Mouse (Mus musculus): ENCODE data around the gene Olfr291. TPM values are rescaled to one million over a fixed set of nuclear protein-coding genes. Genes with fewer than 3 reads are reported as not detected.

Olfr291 gene
- polyA plus RNA-seq (2015; fragmentation: Nextera tagmentation; extraction: Ambion mirVana) = not detected in 2 replicates

DNA sequence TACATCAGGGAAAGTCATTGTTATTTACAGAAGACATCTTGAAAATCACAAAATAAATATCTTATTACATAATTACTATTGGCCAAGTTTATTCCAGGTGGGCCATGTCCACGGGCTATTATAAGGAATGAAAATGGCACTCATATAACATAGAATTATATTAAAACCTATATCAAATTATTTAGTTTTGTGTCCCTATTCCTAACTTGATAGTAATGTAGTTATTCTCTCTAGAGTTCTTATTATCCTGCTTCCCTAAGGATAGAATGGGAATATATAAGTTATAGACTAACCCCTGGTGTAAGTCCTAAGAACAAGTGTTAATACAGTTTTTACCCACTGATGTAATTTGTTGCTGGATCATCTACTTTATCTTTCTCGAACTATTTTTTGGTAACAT lies at the start of gene Olfr291:
Gene Olfr291, plus strand, starts transcription at position 301 of the 400 bp plus-strand sequence.
- Histone ChIP-seq H3K27ac (no peak within 1 kb of the TSS), H3K27me3 (no peaks in the 10 kb centered on the region), H3K9ac (no peak within 1 kb of the TSS), H3K4me1 (no peaks in the 10 kb centered on the region), H3K4me3 (no peak within 1 kb of the TSS), H3K9me3 (no peaks in the 10 kb centered on the region; the same call in 1 of the 2 replicates), H3K4me2 (no peak within 1 kb of the TSS), H3K36me3 (no peaks in the 10 kb centered on the region)
- no peak for ATAC-seq (ENCODE audit: borderline replicate concordance, extremely low read depth, low FRiP score, low TSS enrichment)
- WGBS = 72% methylated on average over 2 of the region's 2 CpGs

DNA sequence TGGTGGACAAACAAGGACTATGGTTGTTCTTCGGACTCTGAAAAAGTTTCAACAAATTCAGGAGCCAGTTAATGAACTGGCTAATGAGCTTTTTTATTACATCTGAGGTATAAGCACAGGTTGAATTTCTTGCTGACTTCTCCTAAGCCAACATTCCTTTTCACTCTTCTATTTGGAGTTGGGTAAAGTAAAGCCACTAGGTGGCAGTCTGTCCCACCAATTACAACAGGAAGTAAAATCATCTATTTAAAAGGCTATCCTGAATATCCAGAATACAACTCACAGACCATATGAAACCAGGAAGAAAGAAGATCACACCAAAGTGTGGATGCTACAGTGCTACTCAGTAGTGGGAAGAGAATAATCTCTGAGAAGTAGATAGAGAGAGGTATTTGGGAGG lies 48.1 kb upstream of the Olfr291 start:
- Histone ChIP-seq H3K4me1 (no peaks in the 10 kb centered on the region), H3K9ac (no peak overlapping the region), H3K36me3 (no peaks in the 10 kb centered on the region), H3K4me3 (no peak overlapping the region), H3K27me3 (peaks cover 4% of the 10 kb centered on the region; the same call in 1 of the 2 replicates), H3K27ac (no peak overlapping the region), H3K9me3 (no peaks in the 10 kb centered on the region), H3K4me2 (no peak overlapping the region)
- WGBS = 37% methylated on average over 1 of the region's 1 CpGs
- ATAC-seq (ENCODE audit: borderline replicate concordance, extremely low read depth, low FRiP score, low TSS enrichment) = no peak

DNA sequence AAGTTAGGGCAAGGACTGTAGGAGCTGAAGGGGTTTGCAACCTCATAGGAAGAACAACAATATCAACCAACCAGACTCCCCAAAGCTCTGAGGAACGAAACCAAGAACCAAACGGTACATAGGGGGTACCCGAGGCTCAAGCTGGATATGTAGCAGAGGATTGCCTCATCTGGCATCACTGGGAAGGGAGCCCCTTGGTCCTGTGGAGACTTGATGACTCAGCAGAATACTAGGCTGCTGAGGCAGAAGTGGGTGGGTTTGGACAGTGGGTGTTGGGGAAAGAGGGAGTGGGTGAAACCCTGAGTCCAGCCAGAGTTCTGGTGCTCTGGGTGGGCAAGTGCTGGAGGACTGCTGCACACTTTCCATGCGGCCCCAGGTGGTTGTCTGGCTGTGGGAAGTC lies 47.2 kb upstream of the Olfr291 start:
- no peaks in the 10 kb centered on the region for H3K36me3 ChIP-seq
- no peak overlapping the region for H3K9ac ChIP-seq
- WGBS = 74% methylated on average over 4 of the region's 4 CpGs
- no peak overlapping the region for H3K27ac ChIP-seq
- H3K4me1 ChIP-seq = no peaks in the 10 kb centered on the region
- H3K9me3 ChIP-seq = no peaks in the 10 kb centered on the region
- 0 out of 2 replicates have a peak, but pooled peaks cover under 1% of the 10 kb centered on the region for H3K27me3 ChIP-seq
- no peak overlapping the region for H3K4me3 ChIP-seq
- H3K4me2 ChIP-seq = no peak overlapping the region
- ATAC-seq (ENCODE audit: borderline replicate concordance, extremely low read depth, low FRiP score, low TSS enrichment) = no peak

DNA sequence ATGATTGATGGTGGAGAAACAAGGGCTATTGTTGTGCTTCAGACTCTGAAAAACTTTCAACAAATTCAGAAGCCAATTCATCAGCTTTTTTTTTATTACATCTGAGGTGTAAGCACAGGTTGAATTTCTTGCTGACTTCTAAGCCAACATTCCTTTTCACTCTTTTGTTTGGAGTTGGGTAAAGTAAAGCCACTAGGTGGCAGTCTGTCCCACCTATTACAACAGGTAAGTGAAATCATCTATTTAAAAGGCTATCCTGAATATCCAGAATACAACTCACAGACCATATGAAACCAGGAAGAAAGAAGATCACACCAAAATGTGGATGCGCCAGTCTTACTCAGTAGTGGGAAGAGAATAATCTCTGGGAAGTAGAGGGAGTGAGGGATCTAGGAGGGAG lies 31.2 kb downstream of the Olfr291 start:
- Histone ChIP-seq H3K4me2 (no peak overlapping the region), H3K4me1 (no peaks in the 10 kb centered on the region), H3K4me3 (no peak overlapping the region), H3K9me3 (no peaks in the 10 kb centered on the region), H3K36me3 (no peaks in the 10 kb centered on the region), H3K27ac (no peak overlapping the region), H3K27me3 (no peaks in the 10 kb centered on the region), H3K9ac (no peak overlapping the region)
- WGBS = 63% methylated on average over 1 of the region's 1 CpGs
- ATAC-seq (ENCODE audit: borderline replicate concordance, extremely low read depth, low FRiP score, low TSS enrichment) = no peak

Other genes starting within 250 kb of the Olfr291 start
- gene Fah, start 246.8 kb upstream of the Olfr291 start, polyA plus RNA-seq (2015; fragmentation: Nextera tagmentation; extraction: Ambion mirVana) = 11.5 and 12.6 TPM in 2 replicates
- gene Zfand6, start 163.6 kb upstream of the Olfr291 start, polyA plus RNA-seq (2015; fragmentation: Nextera tagmentation; extraction: Ambion mirVana) = 156 and 185 TPM in 2 replicates
- not detected in 2 replicates for gene Vmn2r65, start 110.6 kb downstream of the Olfr291 start, polyA plus RNA-seq (2015; fragmentation: Nextera tagmentation; extraction: Ambion mirVana)
- gene Vmn2r66, start 158.7 kb downstream of the Olfr291 start, polyA plus RNA-seq (2015; fragmentation: Nextera tagmentation; extraction: Ambion mirVana) = not detected in 2 replicates

All from lung, embryonic 15.5 days (tissue).